Mouse (Mus musculus) E14TG2a.4 (cell line): ENCODE measurements at regions not wholly inside any gene's neighbourhood (a gene's known extent, or its start where the extent isn't known, plus 50 kb on each side); places are given as distances from the start of the nearest gene placed in this dataset.

Experiments used
- CTCF ChIP-seq: conservative IDR thresholded peaks from 2 replicates; pipeline ENCODE4 v1.5.1; 2014; ENCODE audit warnings: low read length
- POU5F1 ChIP-seq: IDR thresholded peaks from 2 replicates; pipeline ENCODE4 v1.6.1; 2014; ENCODE audit warnings: low read length, borderline replicate concordance

- TF ChIP-seq CTCF (no peak), POU5F1 (no peak)
Measured at GRCm38 (mm10) chr11:111398706-111399105, 332.7 kb downstream of the Kcnj2 start.
